14 mouse cellular contexts compared by ENCODE assay signal in the genomic region with DNA sequence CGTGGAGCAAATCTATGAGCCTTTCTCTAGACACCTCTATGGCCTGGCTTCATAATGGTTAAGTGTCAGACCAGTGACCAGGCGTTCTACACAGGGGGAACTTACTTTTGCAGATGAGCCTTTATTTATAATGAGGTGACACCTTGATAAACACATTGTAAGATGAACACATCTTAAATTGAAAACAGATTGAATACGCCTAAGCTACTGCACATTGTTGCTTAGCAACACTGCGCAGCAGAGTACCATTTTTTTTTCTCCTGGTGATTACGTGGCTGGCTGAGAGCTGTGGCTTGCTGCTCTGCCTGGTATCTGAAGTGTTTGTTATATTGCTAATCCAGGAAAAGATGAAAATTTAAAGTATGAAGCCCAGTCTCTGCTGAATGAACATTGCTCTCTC. TPM values are rescaled to one million over a fixed set of nuclear protein-coding genes. Genes with fewer than 3 reads are reported as not detected.
DNase-seq lines count a peak whose midpoint lies in the region; ATAC-seq and TF ChIP-seq lines count a peak whose summit lies in the region.
"Had no signal": no experiment of that assay in that cellular context is flagged by ENCODE, and none has a peak within 500 bp of the region (broad histone marks: within the 10 kb centered on the region; RNA-seq: fewer than 3 reads in every experiment).

No protein-coding gene starts in this region.

- peak; percentile 74 for DNase-seq in brain, adult 2 months (ENCODE audit: low read depth, low spot score)
- DNase-seq in embryonic facial prominence, embryonic 11.5 days (ENCODE audit: low spot score): peak; percentile 58
- no peak for DNase-seq in hindbrain, embryonic 11.5 days (ENCODE audit: low spot score)
- DNase-seq in thymus, postnatal 0 days (ENCODE audit: low spot score): no peak
- DNase-seq in liver, postnatal 0 days: no peak
- no peak for DNase-seq in urinary bladder, postnatal 4 days (ENCODE audit: low spot score in 2 of 2)
- DNase-seq: cerebellum, postnatal 25 days; heart, postnatal 4 days; left cerebral cortex, postnatal 4 days; liver, embryonic 13.5 days; lung, postnatal 4 days; right cerebral cortex, postnatal 14 days; thymus, postnatal 25 days had no signal

- ATAC-seq in embryonic facial prominence, embryonic 11.5 days (replicated peaks; ENCODE audit: insufficient number of reproducible peaks, low FRiP score, low TSS enrichment, low read depth): no peak
- no peak for ATAC-seq in hindbrain, embryonic 11.5 days (ENCODE audit: low FRiP score)
- ATAC-seq in midbrain, embryonic 16.5 days: peak; percentile 87
- no peak for ATAC-seq in liver, postnatal 0 days

- no peaks in the 10 kb centered on the region for H3K4me1 ChIP-seq in embryonic facial prominence, embryonic 11.5 days (ENCODE audit: control insufficient read depth, insufficient read depth, low read length)
- 0 out of 2 replicates have a peak, but pooled peaks cover 7% of the 10 kb centered on the region for H3K4me1 ChIP-seq in hindbrain, embryonic 11.5 days (replicated peaks; ENCODE audit: control insufficient read depth, insufficient read depth, low read length)
- H3K4me1 ChIP-seq in midbrain, embryonic 16.5 days (ENCODE audit: control insufficient read depth, insufficient read depth, low read length): peaks cover 17% of the 10 kb centered on the region
- no peaks in the 10 kb centered on the region for H3K4me1 ChIP-seq in liver, postnatal 0 days (ENCODE audit: insufficient read depth)
- H3K4me1 ChIP-seq: liver, embryonic 13.5 days had no signal

- WGBS in embryonic facial prominence, embryonic 11.5 days: 14% methylated on average over 5 of the region's 5 CpGs
- 21% methylated on average over 5 of the region's 5 CpGs for WGBS in hindbrain, embryonic 11.5 days
- 4% methylated on average over 5 of the region's 5 CpGs for WGBS in midbrain, embryonic 16.5 days
- 25% methylated on average over 5 of the region's 5 CpGs for WGBS in liver, postnatal 0 days (ENCODE audit: insufficient replicate concordance)

- no peak for TF ChIP-seq CTCF in liver, postnatal 0 days (IDR thresholded peaks at IDR 0.05; ENCODE audit: low read depth)

- H3K27me3 ChIP-seq in embryonic facial prominence, embryonic 11.5 days (ENCODE audit: control insufficient read depth, insufficient read depth, low read length): peaks cover 30% of the 10 kb centered on the region
- peaks cover 53% of the 10 kb centered on the region for H3K27me3 ChIP-seq in hindbrain, embryonic 11.5 days (ENCODE audit: control insufficient read depth, insufficient read depth, low read length)
- H3K27me3 ChIP-seq in midbrain, embryonic 16.5 days (ENCODE audit: control insufficient read depth, insufficient read depth, low read depth, low read length): peaks cover 40% of the 10 kb centered on the region
- H3K27me3 ChIP-seq in liver, postnatal 0 days (ENCODE audit: insufficient read depth, low read length): peaks cover 80% of the 10 kb centered on the region

- H3K36me3 ChIP-seq in embryonic facial prominence, embryonic 11.5 days (replicated peaks; ENCODE audit: control insufficient read depth, insufficient read depth, low read depth, low read length): no peaks in the 10 kb centered on the region
- H3K36me3 ChIP-seq in hindbrain, embryonic 11.5 days (ENCODE audit: control insufficient read depth, insufficient read depth, low read length): no peaks in the 10 kb centered on the region
- H3K36me3 ChIP-seq in midbrain, embryonic 16.5 days (ENCODE audit: control insufficient read depth, insufficient read depth, low read length): no peaks in the 10 kb centered on the region
- H3K36me3 ChIP-seq in liver, postnatal 0 days (replicated peaks; ENCODE audit: insufficient read depth, low read length): no peaks in the 10 kb centered on the region
- H3K36me3 ChIP-seq: liver, embryonic 13.5 days had no signal

- H3K4me3 ChIP-seq in embryonic facial prominence, embryonic 11.5 days (ENCODE audit: low read depth, low read length): no peak overlapping the region
- H3K4me3 ChIP-seq in hindbrain, embryonic 11.5 days (ENCODE audit: low read depth, low read length): no peak overlapping the region
- H3K4me3 ChIP-seq in midbrain, embryonic 16.5 days (ENCODE audit: low read depth, low read length): no peak overlapping the region
- H3K4me3 ChIP-seq in liver, postnatal 0 days (ENCODE audit: low read depth, low read length): no peak overlapping the region
- H3K4me3 ChIP-seq: liver, embryonic 13.5 days had no signal

- no peak overlapping the region for H3K4me2 ChIP-seq in embryonic facial prominence, embryonic 11.5 days (ENCODE audit: low read depth, low read length)
- H3K4me2 ChIP-seq in hindbrain, embryonic 11.5 days (replicated peaks; ENCODE audit: low read depth, low read length): no peak overlapping the region
- no peak overlapping the region for H3K4me2 ChIP-seq in midbrain, embryonic 16.5 days (ENCODE audit: low read length)
- no peak overlapping the region for H3K4me2 ChIP-seq in liver, postnatal 0 days (ENCODE audit: low read depth, low read length)
- H3K4me2 ChIP-seq: liver, embryonic 13.5 days had no signal

- H3K27ac ChIP-seq in embryonic facial prominence, embryonic 11.5 days (replicated peaks; ENCODE audit: low read depth, low read length): no peak overlapping the region
- 0 out of 2 replicates have a peak overlapping the region, but pooled peaks have one; percentile 32 for H3K27ac ChIP-seq in hindbrain, embryonic 11.5 days (ENCODE audit: low read depth, low read length)
- peak overlapping the region; percentile 83 for H3K27ac ChIP-seq in midbrain, embryonic 16.5 days (ENCODE audit: low read length)
- H3K27ac ChIP-seq in liver, postnatal 0 days (ENCODE audit: low read depth): no peak overlapping the region
- H3K27ac ChIP-seq: liver, embryonic 13.5 days had no signal

- no peak overlapping the region for H3K9ac ChIP-seq in embryonic facial prominence, embryonic 11.5 days (replicated peaks; ENCODE audit: low read length)
- H3K9ac ChIP-seq in hindbrain, embryonic 11.5 days (ENCODE audit: low read depth, low read length): no peak overlapping the region
- H3K9ac ChIP-seq in midbrain, embryonic 16.5 days (ENCODE audit: low read depth, low read length): no peak overlapping the region
- no peak overlapping the region for H3K9ac ChIP-seq in liver, postnatal 0 days (replicated peaks)
- H3K9ac ChIP-seq: liver, embryonic 13.5 days had no signal

- no peaks in the 10 kb centered on the region for H3K9me3 ChIP-seq in embryonic facial prominence, embryonic 11.5 days (replicated peaks; ENCODE audit: control insufficient read depth, low read length)
- H3K9me3 ChIP-seq in hindbrain, embryonic 11.5 days (ENCODE audit: control insufficient read depth, low read length): no peaks in the 10 kb centered on the region
- no peaks in the 10 kb centered on the region for H3K9me3 ChIP-seq in midbrain, embryonic 16.5 days (replicated peaks; ENCODE audit: control insufficient read depth, low read length, poor library complexity, severe bottlenecking)
- no peaks in the 10 kb centered on the region for H3K9me3 ChIP-seq in liver, postnatal 0 days (ENCODE audit: low read length)
- H3K9me3 ChIP-seq: liver, embryonic 13.5 days had no signal

- TF ChIP-seq EP300 in liver, postnatal 0 days (IDR thresholded peaks at IDR 0.05; ENCODE audit: low read depth): no peak

RNA-seq across cellular contexts. Expression of gene Zdbf2, which starts 17.0 kb away (rescaled TPM):
- polyA plus RNA-seq in embryonic facial prominence, embryonic 11.5 days (2014; fragmentation: Nextera tagmentation; extraction: Ambion mirVana): 12.4 and 13.1 TPM in 2 replicates
- polyA plus RNA-seq in hindbrain, embryonic 11.5 days (2014; fragmentation: Nextera tagmentation; extraction: Ambion mirVana): 16.1 and 24.7 TPM in 2 replicates
- polyA plus RNA-seq in midbrain, embryonic 16.5 days (2015; fragmentation: Nextera tagmentation; extraction: Ambion mirVana): 35.4 and 50.3 TPM in 2 replicates
- 0.32 and 0.34 TPM in 2 replicates for polyA plus RNA-seq in thymus, postnatal 0 days (2015; fragmentation: Nextera tagmentation; extraction: Ambion mirVana)
- polyA plus RNA-seq in liver, postnatal 0 days (2015; fragmentation: Nextera tagmentation; extraction: Ambion mirVana): 0.25 and 0.54 TPM in 2 replicates

RNA-seq across cellular contexts. Expression of gene Gpr1, which starts 41.7 kb away (rescaled TPM):
- 0.11 and 0.17 TPM in 2 replicates for polyA plus RNA-seq in embryonic facial prominence, embryonic 11.5 days (2014; fragmentation: Nextera tagmentation; extraction: Ambion mirVana)
- 0.08 and 0.27 TPM in 2 replicates for polyA plus RNA-seq in hindbrain, embryonic 11.5 days (2014; fragmentation: Nextera tagmentation; extraction: Ambion mirVana)
- polyA plus RNA-seq in midbrain, embryonic 16.5 days (2015; fragmentation: Nextera tagmentation; extraction: Ambion mirVana): 0.88 and 1.1 TPM in 2 replicates
- polyA plus RNA-seq in thymus, postnatal 0 days (2015; fragmentation: Nextera tagmentation; extraction: Ambion mirVana): 0.31 and 0.44 TPM in 2 replicates
- polyA plus RNA-seq in liver, postnatal 0 days (2015; fragmentation: Nextera tagmentation; extraction: Ambion mirVana): 0.05 TPM in 1 of 2 replicates, not detected in the other
- polyA plus RNA-seq: liver, embryonic 13.5 days had no signal

Comparison
In these comparisons a context has a peak if more than half of its experiments do, and no peak if none do; other contexts are left out.
1. DNase-seq: peak in brain, adult 2 months (single experiment) and embryonic facial prominence, embryonic 11.5 days (single experiment); none in hindbrain, embryonic 11.5 days (single experiment), thymus, postnatal 0 days (single experiment), liver, postnatal 0 days (single experiment) and urinary bladder, postnatal 4 days (0 of 2).
2. H3K27ac ChIP-seq: peak in hindbrain, embryonic 11.5 days (single experiment) and midbrain, embryonic 16.5 days (single experiment); none in embryonic facial prominence, embryonic 11.5 days (single experiment) and liver, postnatal 0 days (single experiment).